Mouse (Mus musculus) hindbrain, embryonic 14.5 days (tissue): ENCODE measurements around the gene Pde1c. TPM values are rescaled to one million over a fixed set of nuclear protein-coding genes. Genes with fewer than 3 reads are reported as not detected.

Experiments
- ATAC-seq: fragments of 200-750 bp; cut with Nextera tagmentation; 2 replicates; pipeline ENCODE4 v1.8.0; 2017; ENCODE audit warnings: moderate number of reproducible peaks, mild to moderate bottlenecking, moderate TSS enrichment, moderate library complexity; ENCODE audit not compliant: low FRiP score
- DNase-seq: peaks from one replicate; pipeline ENCODE4 v3.0.0-alpha.2; 2015; ENCODE audit warnings: low spot score
- H3K27ac ChIP-seq: fragments of 300-500 bp; sonication (generic); 2 replicates; pipeline ENCODE4 v1.5.1; 2014; ENCODE audit warnings: mild to moderate bottlenecking, moderate library complexity
- H3K27me3 ChIP-seq: fragments of 300-500 bp; sonication (generic); 2 replicates; pipeline ENCODE4 v1.6.1; 2014; ENCODE audit warnings: mild to moderate bottlenecking, low read length, mixed read lengths; ENCODE audit not compliant: control insufficient read depth, insufficient read depth
- H3K36me3 ChIP-seq: fragments of 300-500 bp; sonication (generic); replicated peaks from 2 replicates; pipeline ENCODE4 v1.6.1; 2014; ENCODE audit not compliant: control insufficient read depth, insufficient read depth
- H3K4me1 ChIP-seq: fragments of 300-500 bp; sonication (generic); replicated peaks from 2 replicates; pipeline ENCODE4 v1.6.1; 2014; ENCODE audit warnings: antibody characterized with exemption, low read length, mixed read lengths; ENCODE audit not compliant: control insufficient read depth, insufficient read depth
- H3K4me2 ChIP-seq: fragments of 300-500 bp; sonication (generic); replicated peaks from 2 replicates; pipeline ENCODE4 v1.6.1; 2014; ENCODE audit warnings: mild to moderate bottlenecking, moderate library complexity
- H3K4me3 ChIP-seq: fragments of 300-500 bp; sonication (generic); replicated peaks from 2 replicates; pipeline ENCODE4 v1.5.1; 2014; ENCODE audit warnings: mild to moderate bottlenecking, low read length
- H3K9ac ChIP-seq: fragments of 300-500 bp; sonication (generic); 2 replicates; pipeline ENCODE4 v1.6.1; 2014
- H3K9me3 ChIP-seq: fragments of 300-500 bp; sonication (generic); 2 replicates; pipeline ENCODE4 v1.6.1; 2016; ENCODE audit warnings: low read length; ENCODE audit not compliant: control insufficient read depth
- WGBS: fragments of 180-500 bp; shearing (Covaris S2); extraction: QIAGEN DNeasy Blood & Tissue Kit; methylation state at CpG from one replicate; pipeline ENCODE4 v1.1.7; 2014; 5-methylcytosine and 5-hydroxymethylcytosine counted together
- polyA plus RNA-seq: library from polyadenylated mRNA; unstranded; fragments of >200 nt; fragmentation: Nextera tagmentation; extraction: Ambion mirVana; gene quantifications from 2 replicates; pipeline ENCODE4 v1.2.1, GENCODE M21; 2014

The Pde1c gene
- polyA plus RNA-seq, 1 experiment from 2014 or later: 13.2 TPM

DNA sequence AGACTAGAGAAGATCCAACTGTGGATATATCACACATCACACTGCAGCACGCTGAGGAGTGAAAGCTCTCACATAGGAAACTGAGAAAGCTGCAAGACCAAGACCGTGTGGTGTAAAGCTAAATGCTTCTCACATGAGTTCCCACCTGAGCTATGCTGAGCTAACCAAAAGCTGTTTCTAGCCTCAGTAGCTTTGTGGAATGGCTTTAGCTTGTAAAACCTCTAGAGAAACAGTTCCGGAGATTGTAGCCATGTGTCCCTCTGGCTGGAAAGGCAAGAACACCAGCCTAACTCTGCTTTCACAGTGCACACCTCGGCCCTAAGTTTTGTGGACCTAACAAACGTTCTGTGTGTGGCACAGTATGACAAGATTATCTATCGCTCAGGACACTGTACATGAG is 208.8 kb downstream of the Pde1c start:
- no peak for ATAC-seq
- Histone ChIP-seq H3K9ac (0 out of 2 replicates have a peak overlapping the region, but pooled peaks have one; percentile 10), H3K27ac (no peak overlapping the region)

DNA sequence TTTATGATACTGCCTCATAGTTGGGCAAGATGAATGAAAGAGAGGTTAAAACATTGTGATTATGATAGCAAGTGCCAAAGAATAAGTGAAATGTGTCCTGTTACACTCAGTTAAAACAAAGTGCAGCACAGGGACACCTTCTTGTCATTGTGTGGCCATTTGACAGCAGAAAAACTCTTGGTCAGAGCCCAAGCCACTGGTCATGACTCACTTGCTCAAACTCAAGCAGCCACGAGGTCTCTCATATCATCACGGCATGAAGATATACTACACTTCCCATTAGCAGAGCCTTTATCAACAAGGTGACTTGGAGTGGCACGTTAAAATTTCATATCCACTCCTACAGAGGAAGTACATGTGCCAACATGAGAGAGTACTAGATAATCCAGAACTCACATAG is 209.8 kb downstream of the Pde1c start:
- H3K27me3 ChIP-seq: no peaks in the 10 kb centered on the region
- H3K4me1 ChIP-seq: peaks cover 5% of the 10 kb centered on the region; the same call in 1 of the 2 replicates
- H3K9me3 ChIP-seq: no peaks in the 10 kb centered on the region
- no peak for DNase-seq
- no peak overlapping the region for H3K9ac ChIP-seq
- ATAC-seq: no peak
- H3K4me2 ChIP-seq: peak overlapping the region; percentile 97
- 82% methylated on average over 3 of the region's 3 CpGs for WGBS
- no peak overlapping the region for H3K27ac ChIP-seq
- no peak overlapping the region; the same call in 1 of the 2 replicates for H3K4me3 ChIP-seq
- H3K36me3 ChIP-seq: no peaks in the 10 kb centered on the region

More for the DNA sequence above, 208.8 kb downstream of the Pde1c start:
- H3K4me1 ChIP-seq: peaks cover 5% of the 10 kb centered on the region; the same call in 1 of the 2 replicates
- no peaks in the 10 kb centered on the region for H3K9me3 ChIP-seq
- H3K27me3 ChIP-seq: no peaks in the 10 kb centered on the region
- peak overlapping the region; percentile 46 for H3K4me3 ChIP-seq
- peak overlapping the region; percentile 97 for H3K4me2 ChIP-seq
- no peak for DNase-seq
- no peaks in the 10 kb centered on the region for H3K36me3 ChIP-seq
- WGBS: 65% methylated on average over 6 of the region's 6 CpGs

DNA sequence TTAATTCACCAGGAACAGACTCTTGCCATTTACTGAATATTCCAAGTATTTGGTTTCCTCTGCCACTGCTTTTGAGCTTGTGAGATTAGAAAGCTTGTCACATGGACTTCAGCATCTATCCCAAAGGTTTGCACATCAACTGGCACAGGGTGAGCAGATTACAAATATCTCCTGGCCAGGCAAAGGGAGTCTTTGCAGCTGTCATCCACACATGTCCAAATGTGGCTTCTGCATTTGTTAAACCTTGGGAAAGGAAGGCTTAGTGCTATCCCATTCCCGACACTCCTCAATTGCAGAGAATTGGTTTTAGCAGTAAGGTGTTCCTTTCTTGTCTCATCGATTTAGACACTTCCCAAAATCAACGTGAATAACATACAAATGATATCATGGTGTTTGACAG is 221.7 kb downstream of the Pde1c start:
- H3K4me1 ChIP-seq: no peaks in the 10 kb centered on the region
- no peak overlapping the region for H3K4me2 ChIP-seq
- H3K4me3 ChIP-seq: no peak overlapping the region
- no peaks in the 10 kb centered on the region for H3K36me3 ChIP-seq
- DNase-seq: no peak
- no peak overlapping the region for H3K27ac ChIP-seq
- H3K9ac ChIP-seq: no peak overlapping the region
- H3K27me3 ChIP-seq: no peaks in the 10 kb centered on the region
- ATAC-seq: no peak
- 91% methylated on average over 3 of the region's 3 CpGs for WGBS
- H3K9me3 ChIP-seq: no peaks in the 10 kb centered on the region

DNA sequence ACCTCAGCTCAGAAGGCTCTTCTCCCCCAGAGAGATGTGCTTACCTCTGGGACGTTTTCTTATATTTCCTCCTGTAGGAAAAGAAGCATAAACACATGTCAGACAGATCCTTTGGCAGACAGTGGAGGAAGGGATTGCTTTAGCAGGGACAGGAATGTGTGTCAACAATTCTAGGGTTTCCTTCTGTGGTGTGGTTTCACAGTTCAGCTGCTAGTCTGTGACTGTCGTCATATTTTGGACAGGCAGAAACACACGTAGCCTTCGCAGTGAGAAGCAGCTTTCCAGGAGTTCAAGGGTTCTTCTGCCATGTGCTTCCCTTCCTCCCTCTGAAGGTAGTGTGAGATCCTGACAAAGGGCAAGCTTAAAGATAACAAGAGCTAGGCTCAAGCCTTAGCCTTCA is 223.8 kb downstream of the Pde1c start:
- Histone ChIP-seq H3K36me3 (no peaks in the 10 kb centered on the region), H3K4me3 (no peak overlapping the region), H3K4me1 (no peaks in the 10 kb centered on the region), H3K4me2 (no peak overlapping the region), H3K27me3 (no peaks in the 10 kb centered on the region), H3K27ac (no peak overlapping the region), H3K9ac (no peak overlapping the region), H3K9me3 (no peaks in the 10 kb centered on the region)
- ATAC-seq (no peak), DNase-seq (no peak)
- 87% methylated on average over 4 of the region's 4 CpGs for WGBS

DNA sequence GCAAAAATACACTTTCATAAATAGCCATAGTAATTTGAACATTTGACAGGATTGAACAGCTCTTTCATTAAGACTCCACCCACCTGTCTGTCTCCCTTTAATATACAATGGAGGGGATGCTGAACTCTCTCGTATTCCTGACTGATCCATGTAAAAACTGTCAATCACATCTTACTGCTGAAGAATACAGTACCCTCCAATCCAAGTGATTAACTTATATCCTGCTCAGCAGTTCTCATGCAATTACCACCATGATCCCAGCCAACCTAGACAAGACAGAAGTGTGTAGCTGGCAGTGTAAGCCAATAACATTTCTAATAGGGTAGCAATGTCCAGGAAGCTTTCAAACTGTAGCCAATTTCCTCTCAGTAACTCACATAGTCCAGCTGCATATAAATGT is 226.9 kb downstream of the Pde1c start:
- Histone ChIP-seq H3K4me3 (no peak overlapping the region), H3K4me1 (no peaks in the 10 kb centered on the region), H3K36me3 (no peaks in the 10 kb centered on the region), H3K9ac (no peak overlapping the region), H3K27ac (no peak overlapping the region), H3K27me3 (no peaks in the 10 kb centered on the region), H3K4me2 (no peak overlapping the region), H3K9me3 (no peaks in the 10 kb centered on the region)
- ATAC-seq (no peak), DNase-seq (no peak)
- WGBS: 36% methylated on average over 1 of the region's 1 CpGs

DNA sequence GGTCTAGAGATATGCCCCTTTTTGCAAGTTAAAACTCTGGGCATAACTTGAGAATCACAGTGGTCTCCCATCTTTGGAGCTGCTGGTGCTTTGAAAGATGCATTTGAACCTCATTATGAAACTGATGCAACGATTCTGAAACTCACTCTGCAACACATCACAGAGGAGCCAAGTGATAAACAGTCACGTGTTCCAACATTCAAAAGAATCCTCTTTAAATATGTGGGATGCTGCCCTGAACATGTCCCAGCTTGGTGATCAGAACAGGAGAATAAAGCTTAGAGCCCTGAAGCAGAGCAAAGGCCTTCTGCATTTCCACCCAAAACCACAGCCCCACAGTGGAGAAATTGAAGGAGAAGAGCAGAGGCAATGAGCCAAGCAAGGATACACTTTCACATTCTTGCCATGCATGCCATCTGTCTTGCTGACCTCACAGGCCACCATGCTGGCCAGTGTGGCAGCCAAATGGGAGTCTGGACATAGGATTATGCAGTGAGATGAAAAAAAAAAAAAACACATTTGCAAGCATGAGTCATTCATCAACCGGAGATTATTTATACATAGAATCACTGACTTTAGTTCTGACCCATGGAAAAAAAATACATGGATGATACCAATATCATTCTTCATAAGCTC is 233.0 kb downstream of the Pde1c start:
- Histone ChIP-seq H3K36me3 (no peaks in the 10 kb centered on the region), H3K4me3 (no peak overlapping the region), H3K4me2 (no peak overlapping the region), H3K9ac (no peak overlapping the region), H3K27ac (no peak overlapping the region), H3K4me1 (no peaks in the 10 kb centered on the region), H3K9me3 (no peaks in the 10 kb centered on the region), H3K27me3 (no peaks in the 10 kb centered on the region)
- ATAC-seq: no peak
- 88% methylated on average over 3 of the region's 3 CpGs for WGBS
- DNase-seq: no peak

DNA sequence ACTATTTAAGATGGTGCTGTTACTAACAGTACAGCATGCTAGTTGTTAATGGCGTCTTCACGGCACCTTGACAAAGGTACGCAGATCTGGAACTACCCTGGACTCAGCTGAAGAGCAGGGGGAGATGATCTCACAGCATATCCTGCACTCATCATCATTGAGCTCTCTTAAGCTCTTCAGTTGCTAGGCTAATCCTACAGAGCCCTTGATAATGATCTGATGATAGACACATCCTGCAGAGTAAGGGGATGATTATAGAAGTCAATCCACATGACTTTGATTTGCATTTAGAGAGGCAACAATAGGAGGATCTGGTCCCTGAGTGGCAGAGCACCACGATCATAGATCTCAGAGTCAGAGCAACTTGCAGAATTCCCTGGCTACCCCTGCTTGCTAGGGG is 236.8 kb downstream of the Pde1c start:
- no peaks in the 10 kb centered on the region for H3K9me3 ChIP-seq
- ATAC-seq (no peak), DNase-seq (no peak)
- H3K27me3 ChIP-seq: no peaks in the 10 kb centered on the region
- H3K9ac ChIP-seq: no peak overlapping the region
- H3K36me3 ChIP-seq: no peaks in the 10 kb centered on the region
- no peak overlapping the region for H3K4me3 ChIP-seq
- no peak overlapping the region for H3K27ac ChIP-seq
- H3K4me2 ChIP-seq: no peak overlapping the region
- 86% methylated on average over 4 of the region's 4 CpGs for WGBS
- H3K4me1 ChIP-seq: no peaks in the 10 kb centered on the region

- Histone ChIP-seq H3K27ac (no peak overlapping the region), H3K36me3 (no peaks in the 10 kb centered on the region), H3K27me3 (no peaks in the 10 kb centered on the region), H3K4me3 (no peak overlapping the region), H3K9ac (no peak overlapping the region), H3K4me2 (no peak overlapping the region), H3K9me3 (no peaks in the 10 kb centered on the region), H3K4me1 (no peaks in the 10 kb centered on the region)
- WGBS: 93% methylated on average over 6 of the region's 6 CpGs
- DNase-seq: no peak
- ATAC-seq: no peak
These were observed 237.5 kb downstream of the Pde1c start for GRCm38 (mm10) chr6:56331432-56331831.

DNA sequence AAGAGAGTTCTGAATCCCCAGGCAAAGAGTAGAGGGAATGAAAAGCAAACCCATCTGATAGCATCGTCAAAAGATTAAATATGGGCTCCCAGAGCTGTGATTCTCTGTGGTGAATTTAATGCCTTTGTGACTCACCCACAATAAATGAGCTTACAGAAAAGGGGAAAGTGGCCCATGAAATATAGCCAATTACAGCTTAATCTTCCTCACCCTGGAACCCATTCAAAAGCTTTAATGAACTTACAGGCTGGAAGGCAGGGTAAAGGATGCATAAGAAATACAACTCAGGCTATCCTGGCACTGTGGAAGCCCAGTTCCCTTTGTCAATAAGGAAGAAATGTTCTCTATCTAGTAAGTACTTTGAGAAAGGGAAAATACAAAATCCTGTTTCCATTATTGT is 240.8 kb downstream of the Pde1c start:
- ATAC-seq (no peak), DNase-seq (no peak)
- Histone ChIP-seq H3K4me3 (no peak overlapping the region), H3K27me3 (no peaks in the 10 kb centered on the region), H3K27ac (no peak overlapping the region), H3K9me3 (no peaks in the 10 kb centered on the region), H3K9ac (no peak overlapping the region), H3K36me3 (no peaks in the 10 kb centered on the region), H3K4me2 (no peak overlapping the region), H3K4me1 (no peaks in the 10 kb centered on the region)
- 39% methylated on average over 1 of the region's 1 CpGs for WGBS

GRCm38 (mm10) chr6:56322799-56323198 is 246.1 kb downstream of the Pde1c start:
- 28% methylated on average over 3 of the region's 3 CpGs for WGBS
- Histone ChIP-seq H3K9me3 (no peaks in the 10 kb centered on the region), H3K9ac (no peak overlapping the region), H3K27ac (no peak overlapping the region), H3K36me3 (no peaks in the 10 kb centered on the region), H3K27me3 (no peaks in the 10 kb centered on the region), H3K4me2 (no peak overlapping the region), H3K4me1 (no peaks in the 10 kb centered on the region), H3K4me3 (no peak overlapping the region)
- ATAC-seq (no peak), DNase-seq (no peak)
